Mouse (Mus musculus) E14TG2a.4 (cell line): ENCODE data around the gene Arhgap15.

Source experiments
- H3K27me3 ChIP-seq: 2 replicates; pipeline ENCODE4 v1.6.1; 2014; ENCODE audit warnings: low read length, control low read depth; ENCODE audit not compliant: insufficient read depth
- H3K36me3 ChIP-seq: 2 replicates; pipeline ENCODE4 v1.6.1; 2014; ENCODE audit warnings: low read length, control low read depth; ENCODE audit not compliant: insufficient read depth
- H3K4me1 ChIP-seq: replicated peaks from 2 replicates; pipeline ENCODE4 v1.6.1; 2014; ENCODE audit warnings: low read depth, low read length, control low read depth
- H3K4me3 ChIP-seq: replicated peaks from 2 replicates; pipeline ENCODE4 v1.5.1; 2014; ENCODE audit warnings: mild to moderate bottlenecking, low read length
- H3K9me3 ChIP-seq: 2 replicates; pipeline ENCODE4 v1.6.1; 2014; ENCODE audit warnings: low read length, control low read depth
- CTCF ChIP-seq: conservative IDR thresholded peaks from 2 replicates; pipeline ENCODE4 v1.5.1; 2014; ENCODE audit warnings: low read length
- NANOG ChIP-seq: IDR thresholded peaks from 2 replicates; pipeline ENCODE4 v1.6.1; 2014; ENCODE audit warnings: borderline replicate concordance, low read length, mixed read lengths
- POU5F1 ChIP-seq: IDR thresholded peaks from 2 replicates; pipeline ENCODE4 v1.6.1; 2014; ENCODE audit warnings: low read length, borderline replicate concordance

Gene Arhgap15

DNA sequence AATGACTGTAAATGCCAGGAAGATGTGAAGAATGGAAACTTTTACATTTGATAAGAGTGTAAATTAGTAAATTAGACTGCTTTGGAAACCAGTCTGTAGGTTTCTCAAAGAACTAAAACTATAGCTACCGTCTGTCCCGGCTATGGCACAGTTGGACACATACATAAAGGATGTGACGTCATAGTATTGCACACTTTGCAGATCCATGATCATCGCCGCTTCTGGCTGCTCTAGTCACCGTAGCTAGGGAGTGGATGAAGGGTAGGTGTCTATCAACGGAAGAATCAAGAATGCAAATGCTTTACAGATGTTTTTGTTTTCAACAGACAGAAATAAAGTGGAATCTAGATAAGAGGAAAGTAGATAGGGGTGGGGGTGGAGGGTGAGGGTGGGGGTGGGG, 11.1 kb upstream of the Arhgap15 start:
- no peaks in the 10 kb centered on the region for H3K36me3 ChIP-seq
- H3K9me3 ChIP-seq = no peaks in the 10 kb centered on the region
- H3K4me3 ChIP-seq = no peak overlapping the region
- no peak for TF ChIP-seq CTCF
- no peak for TF ChIP-seq NANOG
- TF ChIP-seq POU5F1 = no peak
- peaks cover 6% of the 10 kb centered on the region for H3K4me1 ChIP-seq
- no peaks in the 10 kb centered on the region for H3K27me3 ChIP-seq

DNA sequence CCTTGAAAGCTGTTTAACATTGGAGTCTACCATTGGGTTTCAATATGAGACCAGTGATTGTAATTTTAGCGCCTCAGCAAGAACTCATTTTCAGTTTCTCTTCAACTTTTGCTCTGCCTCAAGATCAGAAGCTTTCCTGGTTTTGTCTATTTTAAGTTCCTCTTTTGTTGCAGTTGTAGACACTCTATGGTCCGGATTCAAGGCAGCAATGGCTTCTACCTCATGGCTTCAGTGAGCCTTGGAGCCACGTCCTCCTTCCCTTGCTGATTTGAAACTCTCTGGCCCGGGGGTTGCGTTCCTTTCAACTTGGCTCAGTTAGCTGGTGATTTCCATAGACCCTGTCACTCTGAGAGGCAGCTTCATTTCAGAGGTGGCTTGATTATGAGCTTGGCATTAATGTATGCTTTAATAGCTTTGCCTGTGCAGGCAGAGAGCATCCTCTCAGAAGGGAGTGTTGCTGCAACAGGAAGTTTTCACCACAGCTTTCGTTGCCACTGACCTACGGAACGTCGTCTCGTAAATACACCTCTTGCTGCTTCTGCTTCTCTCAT, 10.0 kb upstream of the Arhgap15 start:
- Histone ChIP-seq H3K4me1 (peaks cover 2% of the 10 kb centered on the region; the same call in 1 of the 2 replicates), H3K27me3 (no peaks in the 10 kb centered on the region), H3K9me3 (no peaks in the 10 kb centered on the region), H3K4me3 (no peak overlapping the region), H3K36me3 (no peaks in the 10 kb centered on the region)
- TF ChIP-seq CTCF = no peak
- no peak for TF ChIP-seq POU5F1
- TF ChIP-seq NANOG = no peak

DNA sequence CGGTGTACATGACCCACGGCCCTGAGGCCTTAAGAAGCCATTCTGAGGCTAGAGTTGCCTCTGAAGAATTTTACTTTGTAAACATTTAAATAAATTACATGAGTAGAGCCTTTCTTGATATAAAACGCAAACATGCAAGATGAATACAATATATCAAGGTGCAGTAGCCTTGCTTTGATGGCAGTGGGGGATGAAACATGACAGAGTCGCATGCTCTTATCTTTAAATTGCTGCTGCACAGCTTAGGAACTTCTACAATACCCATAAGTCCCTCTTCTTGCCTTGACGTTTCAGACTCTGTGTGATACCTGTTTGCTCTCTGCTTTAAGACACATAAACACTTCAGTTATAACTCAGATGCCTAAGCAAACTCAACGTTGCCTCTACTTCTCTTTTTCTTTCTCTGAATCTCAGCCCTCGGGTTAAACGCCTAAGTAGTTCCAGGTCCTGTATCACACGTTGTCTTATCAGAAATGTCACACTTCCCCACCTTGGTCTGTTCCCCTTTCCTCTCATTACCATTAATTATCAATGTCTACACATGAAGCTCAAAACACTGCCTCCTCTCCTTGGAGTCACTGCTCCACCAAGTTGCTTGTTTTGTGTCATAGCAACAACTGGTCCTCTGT, 9.3 kb upstream of the Arhgap15 start:
- no peaks in the 10 kb centered on the region for H3K36me3 ChIP-seq
- no peak overlapping the region for H3K4me3 ChIP-seq
- H3K27me3 ChIP-seq = no peaks in the 10 kb centered on the region
- H3K4me1 ChIP-seq = peaks cover 2% of the 10 kb centered on the region; the same call in 1 of the 2 replicates
- H3K9me3 ChIP-seq = no peaks in the 10 kb centered on the region
- no peak for TF ChIP-seq CTCF
- TF ChIP-seq NANOG = no peak
- no peak for TF ChIP-seq POU5F1

DNA sequence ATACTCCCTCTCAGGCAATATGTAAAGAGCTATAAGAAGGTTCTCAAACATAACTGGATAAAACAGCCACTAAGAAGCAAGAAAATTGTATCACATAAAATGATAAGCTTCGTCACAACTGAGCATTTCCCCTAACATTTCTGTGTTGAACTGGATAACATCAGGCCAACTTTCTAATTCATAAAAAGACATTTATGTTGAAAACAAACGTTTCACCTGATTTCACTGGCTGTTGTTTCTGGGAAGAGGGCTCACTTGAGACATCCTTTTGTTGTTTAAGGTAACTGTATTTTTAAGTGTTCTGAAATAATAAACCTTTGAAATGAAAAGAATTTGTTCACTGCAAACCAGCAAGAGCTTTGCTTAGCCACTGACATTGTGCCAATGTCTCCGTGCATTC, 697 bp downstream of the Arhgap15 start:
- no peaks in the 10 kb centered on the region for H3K9me3 ChIP-seq
- no peak overlapping the region for H3K4me3 ChIP-seq
- TF ChIP-seq POU5F1 (no peak), CTCF (no peak), NANOG (no peak)
- no peaks in the 10 kb centered on the region for H3K36me3 ChIP-seq
- H3K4me1 ChIP-seq = no peaks in the 10 kb centered on the region
- no peaks in the 10 kb centered on the region for H3K27me3 ChIP-seq

DNA sequence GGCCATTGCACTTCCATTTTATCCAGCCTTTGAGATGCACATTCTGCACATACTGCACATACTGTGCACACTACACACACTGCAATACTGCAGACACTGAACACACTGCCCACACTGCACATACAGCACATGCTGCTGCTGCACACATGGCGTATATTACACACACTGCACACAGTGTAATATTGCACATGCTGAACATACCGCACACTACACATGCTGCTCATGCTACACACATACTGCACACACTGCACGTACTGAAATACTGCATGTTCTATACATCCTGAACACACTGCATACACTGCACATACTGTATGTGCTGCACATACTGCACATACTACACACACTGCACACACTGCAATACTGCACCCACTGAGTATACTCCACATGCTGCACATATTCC, 7.3 kb downstream of the Arhgap15 start:
- Histone ChIP-seq H3K4me1 (no peaks in the 10 kb centered on the region), H3K9me3 (no peaks in the 10 kb centered on the region), H3K4me3 (no peak overlapping the region), H3K36me3 (no peaks in the 10 kb centered on the region), H3K27me3 (no peaks in the 10 kb centered on the region)
- TF ChIP-seq CTCF (no peak), POU5F1 (no peak), NANOG (no peak)

DNA sequence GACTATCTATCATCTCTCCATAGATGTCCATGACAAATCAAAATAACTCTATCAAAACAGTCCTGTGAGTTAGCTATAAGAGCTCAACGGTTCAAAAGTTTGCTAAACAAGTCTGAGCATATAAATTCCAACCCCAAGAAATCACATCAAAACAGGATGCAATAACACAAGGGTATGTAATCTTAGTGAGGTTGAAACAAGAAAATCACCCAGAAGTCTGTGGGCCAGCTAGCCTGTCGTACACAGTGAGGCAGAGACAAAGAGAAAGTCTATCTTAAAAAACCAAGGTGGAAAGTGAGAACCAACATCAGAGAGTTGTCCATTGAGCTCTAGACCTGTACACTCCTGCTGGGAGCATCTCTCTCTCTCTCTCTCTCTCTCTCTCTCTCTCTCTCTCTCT, 8.0 kb downstream of the Arhgap15 start:
- H3K4me3 ChIP-seq = no peak overlapping the region
- no peak for TF ChIP-seq POU5F1
- TF ChIP-seq CTCF = no peak
- no peak for TF ChIP-seq NANOG
- no peaks in the 10 kb centered on the region for H3K9me3 ChIP-seq
- no peaks in the 10 kb centered on the region for H3K27me3 ChIP-seq
- no peaks in the 10 kb centered on the region for H3K4me1 ChIP-seq
- no peaks in the 10 kb centered on the region for H3K36me3 ChIP-seq

DNA sequence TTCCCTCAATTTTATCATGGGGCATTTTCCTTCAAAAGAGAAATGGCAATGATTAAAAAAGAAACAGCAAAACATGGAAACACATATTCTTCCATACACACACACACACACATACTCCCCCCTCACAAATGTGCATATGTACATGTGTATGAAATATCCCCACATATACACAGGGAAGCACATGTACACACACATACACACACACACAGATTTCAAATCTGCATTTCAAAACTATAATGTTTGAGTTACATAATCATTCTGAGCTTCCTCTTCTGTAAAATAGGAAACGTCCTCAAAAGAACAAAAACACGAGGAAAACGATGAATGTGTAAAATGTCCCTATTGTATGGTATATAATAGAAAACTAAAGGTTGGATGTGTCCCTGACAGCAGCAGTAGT, 13.1 kb downstream of the Arhgap15 start:
- H3K36me3 ChIP-seq = no peaks in the 10 kb centered on the region
- no peaks in the 10 kb centered on the region for H3K4me1 ChIP-seq
- no peak for TF ChIP-seq NANOG
- no peak for TF ChIP-seq CTCF
- no peak for TF ChIP-seq POU5F1
- H3K9me3 ChIP-seq = no peaks in the 10 kb centered on the region
- H3K27me3 ChIP-seq = no peaks in the 10 kb centered on the region
- H3K4me3 ChIP-seq = no peak overlapping the region

DNA sequence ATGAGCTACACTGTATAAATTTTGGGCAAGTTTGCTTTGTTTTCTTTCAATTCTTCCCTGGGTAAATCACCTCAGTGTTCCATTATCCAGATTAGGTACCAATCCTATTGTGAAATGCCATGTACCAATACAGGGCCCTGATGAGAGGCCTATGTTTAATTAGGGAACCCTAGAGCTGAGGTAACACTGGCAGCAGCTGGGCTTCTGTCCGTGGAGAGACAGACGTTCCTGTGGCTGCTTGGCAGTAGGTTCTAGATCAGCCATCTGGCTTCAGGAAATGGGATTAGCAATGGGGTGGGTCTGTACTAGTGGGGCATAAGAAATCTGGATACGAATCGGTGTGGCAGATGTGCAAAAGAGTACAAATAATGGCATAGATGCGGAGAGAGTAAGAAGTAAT, 14.7 kb downstream of the Arhgap15 start:
- Histone ChIP-seq H3K9me3 (no peaks in the 10 kb centered on the region), H3K4me3 (no peak overlapping the region), H3K36me3 (no peaks in the 10 kb centered on the region), H3K27me3 (no peaks in the 10 kb centered on the region), H3K4me1 (no peaks in the 10 kb centered on the region)
- TF ChIP-seq POU5F1 = no peak
- no peak for TF ChIP-seq NANOG
- TF ChIP-seq CTCF = no peak

DNA sequence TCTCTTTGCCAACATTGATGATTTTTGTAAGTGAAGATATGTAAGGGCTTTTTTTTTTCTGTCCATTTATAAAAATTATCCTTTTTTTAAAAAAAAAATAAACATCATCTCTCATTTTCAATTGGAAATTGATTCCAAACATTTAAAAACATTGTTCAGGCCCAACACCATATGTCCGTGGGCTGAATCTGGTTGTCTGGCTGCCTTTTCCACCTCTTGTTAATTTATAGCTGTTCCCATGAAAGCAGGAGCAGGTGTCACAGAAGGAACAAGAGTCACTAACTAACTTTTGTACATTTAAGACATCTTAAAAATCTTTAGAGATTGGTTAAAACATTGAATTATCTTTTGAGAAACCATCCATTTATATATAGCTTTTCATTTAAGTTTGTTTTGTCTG, 15.8 kb downstream of the Arhgap15 start:
- H3K4me3 ChIP-seq = no peak overlapping the region
- TF ChIP-seq CTCF = no peak
- TF ChIP-seq POU5F1 = no peak
- TF ChIP-seq NANOG = no peak
- H3K9me3 ChIP-seq = no peaks in the 10 kb centered on the region
- no peaks in the 10 kb centered on the region for H3K36me3 ChIP-seq
- no peaks in the 10 kb centered on the region for H3K27me3 ChIP-seq
- H3K4me1 ChIP-seq = no peaks in the 10 kb centered on the region
